Mouse (Mus musculus): ENCODE measurements around the gene Spata45.
"Not testable (repeated sequence)": the region's sequence is repeated elsewhere in the genome, so short reads cannot be mapped to it uniquely, and the experiment has no call there.

Gene Spata45

GRCm38 (mm10) chr1:191036554-191037334 lies at the start of gene Spata45:
Gene Spata45 (plus strand): TSS chr1:191036639.
- no peak for DNase-seq (ENCODE audit: inconsistent ontology term)

DNA sequence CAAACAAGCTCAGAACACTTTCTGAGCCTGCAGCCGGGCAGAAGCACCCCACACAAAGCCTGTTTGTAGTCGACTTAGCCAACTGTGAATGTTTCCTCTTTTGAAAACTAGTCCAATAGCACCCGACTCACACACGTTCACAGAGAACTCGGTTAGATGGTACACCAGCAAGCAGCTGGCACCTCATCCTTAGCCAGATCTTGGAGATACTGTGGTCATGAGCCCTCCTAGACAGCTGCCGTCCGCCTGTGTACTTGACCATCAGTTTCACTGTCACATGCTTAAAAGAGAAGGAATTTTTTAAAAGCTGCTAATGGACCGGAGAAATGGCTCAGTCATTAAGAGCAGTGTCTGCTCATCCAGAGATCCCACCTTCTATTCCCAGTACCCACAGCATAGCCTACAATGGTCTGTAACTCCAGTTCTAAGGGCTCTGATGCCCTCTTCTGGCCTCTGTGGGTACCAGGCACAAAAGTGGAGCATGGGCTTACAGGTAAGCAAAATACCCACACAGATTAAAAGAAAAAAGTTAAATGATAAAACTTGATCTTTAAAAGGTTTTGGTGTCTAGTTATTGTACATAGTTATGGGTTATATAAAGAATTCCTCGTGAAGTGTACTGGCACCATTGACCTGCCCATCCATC lies 46.9 kb upstream of the Spata45 start:
- no peak for DNase-seq (ENCODE audit: inconsistent ontology term)

DNA sequence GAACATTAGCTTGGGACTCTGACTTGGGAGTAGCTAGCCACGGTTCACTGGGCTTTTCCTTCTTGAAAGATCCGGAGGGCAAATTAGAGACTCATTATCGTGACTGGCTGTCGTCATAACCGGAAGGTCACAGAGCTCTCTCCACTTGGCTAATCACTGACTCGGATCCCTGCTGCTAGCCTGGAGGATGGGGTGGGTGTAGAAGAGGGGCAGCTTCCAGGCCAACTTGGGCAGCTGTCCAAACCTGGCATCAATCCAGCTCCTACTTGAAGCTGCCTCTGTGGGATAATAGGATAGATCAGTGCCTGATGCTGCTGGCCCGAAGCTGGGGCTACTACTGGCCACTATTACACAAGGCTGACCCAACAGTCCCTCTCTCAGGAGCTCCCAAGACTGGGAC lies 40.9 kb upstream of the Spata45 start:
- peak; percentile 88 for DNase-seq (ENCODE audit: inconsistent ontology term)

DNA sequence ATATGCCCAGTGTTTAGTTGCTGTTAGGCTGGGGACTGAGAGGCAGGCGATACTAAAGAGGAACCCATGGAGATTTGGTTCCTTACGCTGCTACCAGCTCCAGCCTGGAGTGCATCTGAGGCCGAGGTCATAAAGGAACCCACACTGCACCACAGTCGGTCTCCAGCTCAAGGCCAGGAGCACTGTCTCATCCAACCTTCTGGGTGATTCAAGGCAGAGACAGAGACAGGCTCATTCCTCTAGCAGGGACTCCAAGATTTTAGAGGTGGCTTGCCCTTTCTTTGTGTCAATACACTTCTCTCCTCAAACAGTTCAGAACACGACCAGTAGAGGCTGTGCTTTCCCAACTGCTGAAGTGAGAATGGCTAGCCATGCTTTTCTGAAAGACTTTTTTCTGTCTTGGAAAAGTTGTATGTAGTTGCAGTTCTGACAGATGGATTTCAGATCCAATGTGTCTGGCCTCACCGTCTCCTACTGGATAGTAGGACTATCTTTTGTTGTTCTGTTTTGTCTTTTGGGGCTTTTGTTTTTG lies 40.0 kb upstream of the Spata45 start:
- DNase-seq (ENCODE audit: inconsistent ontology term): peak; percentile 12

- DNase-seq (ENCODE audit: inconsistent ontology term): peak; percentile 8
These were observed 38.4 kb upstream of the Spata45 start for GRCm38 (mm10) chr1:190998027-190998426.

GRCm38 (mm10) chr1:191000686-191001085 lies 35.8 kb upstream of the Spata45 start:
- no peak for DNase-seq (ENCODE audit: inconsistent ontology term)

DNA sequence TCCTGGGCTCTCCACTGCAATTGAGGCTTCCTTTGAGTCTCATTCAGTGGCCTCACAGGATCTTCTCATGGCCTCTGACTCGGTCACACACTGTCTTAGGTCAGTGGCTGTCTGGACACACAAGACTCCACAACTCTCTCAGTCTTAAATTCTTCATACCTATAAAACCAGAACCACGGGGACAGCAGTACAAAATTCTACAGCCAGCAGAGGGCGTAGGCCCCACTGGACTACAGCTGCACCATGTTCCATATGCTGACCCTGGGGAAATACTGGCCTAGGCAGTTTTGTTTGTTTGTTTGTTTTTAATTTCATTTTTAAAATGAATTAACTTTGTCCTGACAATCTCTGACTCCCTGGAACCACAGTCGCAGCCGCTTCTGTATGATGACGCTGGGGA lies 34.2 kb upstream of the Spata45 start:
- no peak for DNase-seq (ENCODE audit: inconsistent ontology term)

GRCm38 (mm10) chr1:191008707-191009106 lies 27.7 kb upstream of the Spata45 start:
- DNase-seq (ENCODE audit: inconsistent ontology term): no peak

- DNase-seq (ENCODE audit: inconsistent ontology term): no peak
These were observed 22.2 kb upstream of the Spata45 start for GRCm38 (mm10) chr1:191014271-191014670.

- DNase-seq (ENCODE audit: inconsistent ontology term): no peak
These were observed 16.6 kb upstream of the Spata45 start for GRCm38 (mm10) chr1:191019803-191020202.

DNA sequence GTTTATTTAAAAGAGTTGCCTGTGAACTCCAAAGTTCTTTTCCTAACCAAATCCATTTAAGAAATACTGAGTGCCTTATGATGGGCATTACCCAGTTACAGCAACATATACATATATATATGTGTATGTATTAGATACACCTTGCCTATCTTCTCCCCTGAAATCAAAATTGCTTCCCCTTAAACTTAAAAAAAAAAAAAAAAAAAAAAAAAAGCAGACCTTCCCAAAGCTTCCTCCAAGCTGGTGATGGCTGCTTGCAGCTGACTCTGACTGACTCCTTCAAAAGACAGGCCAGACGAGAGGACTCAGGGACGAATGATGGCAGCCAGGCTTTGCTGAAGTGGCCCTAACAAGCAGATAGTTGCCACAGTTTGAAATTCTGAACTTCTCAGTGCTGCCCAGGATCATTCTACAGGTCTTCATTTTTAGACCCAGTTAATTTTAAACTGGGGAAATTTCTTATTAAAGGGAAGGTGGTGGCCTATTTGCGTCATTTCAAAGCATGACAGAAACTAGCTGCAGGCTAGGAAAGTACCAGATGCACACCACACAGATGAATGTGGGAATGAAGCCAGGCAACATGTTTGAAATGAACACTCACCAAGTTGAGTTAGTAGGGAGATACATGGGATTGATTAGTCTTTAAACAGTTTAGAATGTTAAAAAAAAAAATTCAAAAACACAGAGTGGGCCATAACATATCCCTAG lies 16.1 kb upstream of the Spata45 start:
- no peak for DNase-seq (ENCODE audit: inconsistent ontology term)

GRCm38 (mm10) chr1:191021016-191021415 lies 15.4 kb upstream of the Spata45 start:
- no peak for DNase-seq (ENCODE audit: inconsistent ontology term)

DNA sequence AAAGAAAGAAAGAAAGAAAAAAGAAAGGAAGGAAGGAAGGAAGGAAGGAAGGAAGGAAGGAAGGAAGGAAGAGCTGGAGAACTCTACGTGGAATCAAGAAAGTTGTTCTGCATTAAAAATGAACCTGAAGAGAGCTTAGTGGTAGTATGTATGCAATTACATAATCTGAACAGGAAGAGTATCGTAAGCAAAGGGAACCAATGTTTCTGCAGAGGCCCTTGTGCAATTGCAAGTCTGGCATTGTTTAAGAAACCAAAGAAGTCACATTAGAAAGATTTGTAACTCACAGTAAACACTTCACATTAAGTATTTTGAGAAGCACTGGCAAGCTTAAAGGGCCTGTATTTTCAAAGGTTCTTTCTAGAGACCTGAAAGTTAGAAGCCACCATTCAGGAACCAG lies 13.3 kb upstream of the Spata45 start:
- no peak for DNase-seq (ENCODE audit: inconsistent ontology term)

DNA sequence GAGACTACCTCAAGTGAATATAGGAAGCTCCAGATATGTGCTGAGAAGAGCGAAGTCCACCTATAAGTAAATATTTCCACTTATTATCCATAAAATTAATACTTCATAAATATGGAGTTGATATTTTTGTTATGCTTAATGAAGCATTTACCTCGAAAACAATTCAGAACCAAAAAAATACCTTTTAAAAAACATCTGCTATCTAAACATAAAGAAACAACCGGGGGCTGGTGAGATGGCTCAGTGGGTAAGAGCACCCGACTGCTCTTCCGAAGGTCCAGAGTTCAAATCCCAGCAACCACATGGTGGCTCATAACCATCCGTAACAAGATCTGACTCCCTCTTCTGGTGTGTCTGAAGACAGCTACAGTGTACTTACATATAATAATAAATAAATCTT lies 12.6 kb upstream of the Spata45 start:
- not testable (repeated sequence) for DNase-seq (ENCODE audit: inconsistent ontology term)

DNA sequence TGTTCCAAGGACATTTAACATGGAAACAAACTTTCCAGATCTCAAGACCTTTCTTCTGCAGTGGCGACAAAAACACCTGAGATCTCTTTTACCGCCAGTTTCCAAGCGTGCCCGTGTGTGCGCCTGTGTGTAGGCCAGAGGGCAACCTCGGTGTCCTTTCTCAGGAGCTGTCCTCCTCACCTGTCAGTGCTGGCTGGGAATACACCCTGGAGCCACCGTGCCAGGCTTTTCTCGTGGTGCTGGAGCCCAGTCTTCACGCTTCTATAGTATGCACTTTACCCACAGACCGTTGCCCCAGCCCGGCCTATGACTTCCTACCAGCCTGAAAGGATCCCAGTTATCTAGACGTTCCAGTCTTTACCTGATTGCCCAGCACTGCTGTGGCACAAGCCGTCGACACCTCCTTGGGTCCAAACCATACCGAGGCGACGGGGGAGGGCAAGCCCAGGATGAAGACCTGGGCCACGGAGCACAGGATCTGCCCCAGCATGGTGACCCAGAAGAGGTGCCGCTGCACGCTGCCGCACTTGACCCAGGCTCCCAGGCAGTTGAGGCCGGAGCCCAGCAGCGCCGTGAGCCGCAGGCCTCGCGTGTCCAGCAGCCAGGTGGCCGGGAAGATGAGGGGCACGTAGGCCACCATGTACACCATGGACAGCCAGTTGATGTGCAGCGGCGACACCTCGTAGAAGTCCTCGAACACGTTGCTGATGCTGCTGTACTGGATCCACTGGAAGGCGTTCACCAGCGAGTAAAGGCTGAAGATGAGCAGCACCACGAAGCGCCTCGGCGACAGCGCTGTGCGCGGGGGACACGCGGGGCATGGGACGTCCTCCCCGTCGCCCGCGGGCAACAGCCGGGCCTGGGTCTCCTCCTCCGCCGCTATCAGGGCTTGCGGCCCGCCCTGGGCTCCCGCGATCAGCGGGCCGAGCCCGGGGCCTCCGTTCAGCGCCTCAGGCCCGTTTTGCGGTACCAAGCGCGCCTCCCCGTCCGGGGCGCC lies 11.1 kb upstream of the Spata45 start:
- no peak for DNase-seq (ENCODE audit: inconsistent ontology term)

DNA sequence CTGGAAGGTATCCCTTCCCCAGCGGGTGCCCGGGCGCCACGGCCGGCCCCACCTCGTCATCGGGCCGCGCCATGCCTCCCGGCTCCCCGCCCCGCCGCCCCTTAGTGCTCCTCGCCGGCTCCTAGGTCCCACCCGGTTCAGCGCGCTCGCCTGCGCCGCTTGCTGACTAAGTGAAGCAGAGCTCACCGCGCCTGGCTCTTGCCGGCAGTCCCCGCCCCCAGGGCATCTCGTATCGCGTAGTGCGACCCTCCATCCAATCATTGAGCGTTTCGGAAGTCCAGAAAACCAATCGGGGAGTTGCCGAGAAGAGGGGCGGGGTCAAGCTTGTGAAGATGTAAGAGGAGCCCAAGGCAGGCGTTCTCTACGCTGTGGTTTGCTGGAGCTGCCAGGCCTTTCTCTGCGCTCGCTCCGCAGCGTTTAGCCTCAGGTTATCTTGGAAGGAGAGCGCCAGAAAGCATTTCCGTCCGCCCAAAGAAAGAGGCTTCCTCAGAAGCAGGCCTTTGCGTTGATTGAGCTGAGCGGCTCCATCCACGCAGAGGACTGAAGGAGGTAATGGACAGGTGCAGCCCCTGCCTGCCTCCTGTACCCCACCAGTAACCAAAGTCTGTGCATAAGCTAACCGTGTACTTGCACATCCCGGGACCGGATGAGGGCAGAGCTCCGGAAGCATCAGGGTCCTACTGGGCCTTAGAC lies 10.3 kb upstream of the Spata45 start, which contains the start of gene Flvcr1:
Gene Flvcr1, minus strand, starts transcription at position 138 of the 693 bp plus-strand sequence.
- DNase-seq (ENCODE audit: inconsistent ontology term): peak; percentile 100

DNA sequence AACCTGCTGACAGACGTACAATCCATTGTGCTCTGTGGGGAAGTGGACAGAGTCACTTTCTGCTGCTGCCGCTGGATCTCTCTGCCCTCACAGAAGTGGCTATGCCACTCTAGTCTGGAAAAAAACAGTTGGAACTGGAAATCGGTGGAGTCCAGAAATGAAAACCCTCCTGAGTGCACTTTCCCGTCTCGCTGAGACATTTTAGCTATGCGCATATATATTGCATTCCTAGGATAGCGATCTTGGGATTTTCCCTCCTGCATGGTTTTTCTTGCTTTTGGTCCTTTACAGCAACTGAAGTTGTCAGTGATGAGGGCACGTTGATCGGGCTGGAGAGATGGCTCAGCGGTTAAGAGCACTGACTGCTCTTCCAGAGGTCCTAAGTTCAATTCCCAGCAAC lies 6.3 kb upstream of the Spata45 start:
- DNase-seq (ENCODE audit: inconsistent ontology term): no peak

- DNase-seq (ENCODE audit: inconsistent ontology term): peak; percentile 65
These were observed 5.5 kb upstream of the Spata45 start for GRCm38 (mm10) chr1:191030922-191031425.

GRCm38 (mm10) chr1:191035649-191036048 lies 790 bp upstream of the Spata45 start:
- DNase-seq (ENCODE audit: inconsistent ontology term): peak; percentile 91

DNA sequence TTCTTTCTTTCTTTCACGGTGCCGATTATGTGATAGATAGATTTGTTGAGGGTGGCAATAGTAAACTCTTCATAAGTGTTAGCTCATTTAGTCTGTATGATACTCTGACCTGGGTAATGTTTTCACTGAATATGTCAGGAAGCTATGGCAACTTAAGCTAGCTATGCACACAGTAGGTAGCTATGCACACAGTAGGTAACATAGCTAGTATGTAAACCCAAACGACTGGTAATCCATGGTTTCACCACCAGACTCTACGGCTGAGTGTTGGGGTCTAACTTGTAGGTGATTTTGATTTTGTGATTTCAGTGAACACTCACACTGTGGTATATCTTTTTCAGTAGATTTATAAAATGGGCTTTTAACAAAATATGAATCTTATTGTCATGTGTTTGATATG lies 1.6 kb downstream of the Spata45 start:
- DNase-seq (ENCODE audit: inconsistent ontology term): no peak

All from Muller cell, postnatal 12 days (primary cell).